Mouse (Mus musculus) liver, embryonic 14.5 days (tissue): ENCODE measurements around the gene Zfp142. TPM values are rescaled to one million over a fixed set of nuclear protein-coding genes. Genes with fewer than 3 reads are reported as not detected.

Source experiments
- ATAC-seq: fragments of 200-750 bp; cut with Nextera tagmentation; 2 replicates; pipeline ENCODE4 v1.8.0; 2017; ENCODE audit warnings: moderate number of reproducible peaks, mild to moderate bottlenecking, moderate library complexity; ENCODE audit not compliant: insufficient read depth
- DNase-seq, 3 experiments: peaks; one replicate each; pipeline ENCODE4 v3.0.0-alpha.2; 2012 to 2013; ENCODE audit warnings: low read depth in 3 of 3, low spot score in 3 of 3
- H3K27ac ChIP-seq: fragments of 300-500 bp; sonication (generic); 2 replicates; pipeline ENCODE4 v1.5.1; 2014; ENCODE audit warnings: moderate library complexity, mild to moderate bottlenecking, control low read depth, inconsistent platforms
- H3K27me3 ChIP-seq: fragments of 300-500 bp; sonication (generic); 2 replicates; pipeline ENCODE4 v1.6.1; 2014; ENCODE audit warnings: mild to moderate bottlenecking, low read length, moderate library complexity; ENCODE audit not compliant: control insufficient read depth, insufficient read depth
- H3K36me3 ChIP-seq: fragments of 300-500 bp; sonication (generic); replicated peaks from 2 replicates; pipeline ENCODE4 v1.6.1; 2014; ENCODE audit warnings: low read depth; ENCODE audit not compliant: control insufficient read depth, insufficient read depth
- H3K4me1 ChIP-seq, 2 experiments: fragments of 200-500 bp in 1 of 2; fragments of 300-500 bp in 1 of 2; sonication (generic) in 1 of 2; replicated peaks; 2 replicates each; pipeline ENCODE4 v1.6.1; 2012 to 2014; ENCODE audit warnings: antibody characterized with exemption in 1 of 2, inconsistent platforms in 1 of 2, low read length in 1 of 2; ENCODE audit not compliant: control insufficient read depth in 2 of 2, insufficient read depth in 2 of 2
- H3K4me2 ChIP-seq: fragments of 300-500 bp; sonication (generic); 2 replicates; pipeline ENCODE4 v1.6.1; 2014; ENCODE audit warnings: low read depth, mild to moderate bottlenecking, control low read depth, moderate library complexity
- H3K4me3 ChIP-seq, 2 experiments: fragments of 200-500 bp in 1 of 2; fragments of 300-500 bp in 1 of 2; sonication (generic) in 1 of 2; 2 replicates each; pipeline ENCODE4 v1.5.1; 2012 to 2014; ENCODE audit warnings: low read depth in 2 of 2, low read length in 2 of 2, mild to moderate bottlenecking in 2 of 2, control low read depth in 1 of 2, inconsistent platforms in 1 of 2, moderate library complexity in 1 of 2; ENCODE audit not compliant: insufficient read depth in 1 of 2
- H3K9ac ChIP-seq: fragments of 300-500 bp; sonication (generic); replicated peaks from 2 replicates; pipeline ENCODE4 v1.6.1; 2014; ENCODE audit warnings: mild to moderate bottlenecking, control low read depth, moderate library complexity
- H3K9me3 ChIP-seq: fragments of 300-500 bp; sonication (generic); 2 replicates; pipeline ENCODE4 v1.6.1; 2016; ENCODE audit warnings: low read length, mixed read lengths; ENCODE audit not compliant: control insufficient read depth
- CTCF ChIP-seq: IDR thresholded peaks from 2 replicates; pipeline ENCODE4 v1.5.1; 2016; ENCODE audit warnings: antibody characterized with exemption, low read depth, control low read depth
- EP300 ChIP-seq: IDR thresholded peaks from 2 replicates; pipeline ENCODE4 v1.6.1; 2016; ENCODE audit warnings: antibody characterized with exemption, low read depth
- microRNA-seq: library from miRNA; unstranded; fragments of <30 nt; microRNA quantifications from one replicate; pipeline ENCODE4, GENCODE M21; 2016
- polyA plus RNA-seq, 2 experiments: library from polyadenylated mRNA; depleted of rRNA in 1 of 2; stranded (reverse) in 1 of 2; unstranded in 1 of 2; fragments of >200 nt; fragmentation: Nextera tagmentation in 1 of 2; extraction: Ambion mirVana in 1 of 2; gene quantifications; 2 replicates each; pipeline versions ENCODE4 v1.2.1 to v1.2.3; 2012 to 2014

Zfp142 gene
- polyA plus RNA-seq, 2 experiments: 0.94 to 3.0 TPM

DNA sequence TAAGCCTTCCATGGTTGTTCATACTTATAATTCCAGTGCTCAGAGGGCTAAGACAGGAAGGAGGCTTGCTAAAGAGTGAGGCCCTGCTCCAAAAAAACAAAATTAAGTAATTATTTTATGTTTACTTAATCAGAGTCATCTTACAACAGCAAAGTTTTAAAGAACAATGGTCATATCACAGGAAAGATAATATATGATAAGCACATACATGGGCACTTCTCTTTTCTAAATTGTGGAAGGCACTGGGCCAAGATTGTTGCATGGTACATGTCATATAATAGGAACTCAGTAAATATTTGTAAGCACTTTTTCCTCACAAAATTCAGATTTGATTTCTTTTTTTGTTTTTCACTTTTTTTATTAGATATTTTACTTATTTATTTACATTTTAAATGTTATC is 68.2 kb downstream of the Zfp142 start:
- Histone ChIP-seq H3K27ac (no peak overlapping the region), H3K36me3 (peaks cover 50% of the 10 kb centered on the region), H3K4me3 (no peak overlapping the region), H3K4me2 (no peak overlapping the region), H3K9me3 (no peaks in the 10 kb centered on the region), H3K27me3 (no peaks in the 10 kb centered on the region), H3K4me1 (no peaks in the 10 kb centered on the region), H3K9ac (no peak overlapping the region)
- DNase-seq (no peak), ATAC-seq (no peak)
- TF ChIP-seq CTCF (no peak), EP300 (no peak)

Small RNAs within 50 kb of the gene (microRNA-seq; reads per million reads assigned to microRNA genes)
- gene Gm25035: not detected

Other genes with a start within 250 kb of the Zfp142 start
- gene Catip, start 226.1 kb downstream of the Zfp142 start, polyA plus RNA-seq (2012; rRNA removed): 0.05 and 0.10 TPM in 2 replicates
- not detected in 2 replicates for gene Catip, start 226.1 kb downstream of the Zfp142 start, polyA plus RNA-seq (2014; fragmentation: Nextera tagmentation; extraction: Ambion mirVana)
- 9.2 and 13.7 TPM in 2 replicates for gene Slc11a1, start 213.1 kb downstream of the Zfp142 start, polyA plus RNA-seq (2012; rRNA removed)
- 8.3 and 8.7 TPM in 2 replicates for gene Slc11a1, start 213.1 kb downstream of the Zfp142 start, polyA plus RNA-seq (2014; fragmentation: Nextera tagmentation; extraction: Ambion mirVana)
- gene Ctdsp1, start 196.7 kb downstream of the Zfp142 start, polyA plus RNA-seq (2012; rRNA removed): 36.0 and 39.6 TPM in 2 replicates
- 37.6 and 40.3 TPM in 2 replicates for gene Ctdsp1, start 196.7 kb downstream of the Zfp142 start, polyA plus RNA-seq (2014; fragmentation: Nextera tagmentation; extraction: Ambion mirVana)
- gene Vil1, start 178.9 kb downstream of the Zfp142 start, polyA plus RNA-seq (2012; rRNA removed): 0.39 and 0.62 TPM in 2 replicates
- gene Vil1, start 178.9 kb downstream of the Zfp142 start, polyA plus RNA-seq (2014; fragmentation: Nextera tagmentation; extraction: Ambion mirVana): 0.40 and 0.50 TPM in 2 replicates
- 18.4 and 23.8 TPM in 2 replicates for gene Cnot9, start 82.2 kb downstream of the Zfp142 start, polyA plus RNA-seq (2012; rRNA removed)
- gene Cnot9, start 82.2 kb downstream of the Zfp142 start, polyA plus RNA-seq (2014; fragmentation: Nextera tagmentation; extraction: Ambion mirVana): 39.7 and 42.4 TPM in 2 replicates
- 0.01 TPM in 1 of 2 replicates, not detected in the other for gene Plcd4, start 45.4 kb downstream of the Zfp142 start, polyA plus RNA-seq (2012; rRNA removed)
- gene Plcd4, start 45.4 kb downstream of the Zfp142 start, polyA plus RNA-seq (2014; fragmentation: Nextera tagmentation; extraction: Ambion mirVana): 0.09 TPM in 1 of 2 replicates, not detected in the other
- gene Usp37, start 44.0 kb downstream of the Zfp142 start, polyA plus RNA-seq (2012; rRNA removed): 2.6 and 4.4 TPM in 2 replicates
- 11.4 and 13.5 TPM in 2 replicates for gene Usp37, start 44.0 kb downstream of the Zfp142 start, polyA plus RNA-seq (2014; fragmentation: Nextera tagmentation; extraction: Ambion mirVana)
- 9.2 and 9.5 TPM in 2 replicates for gene Bcs1l, start within 50 bp of the Zfp142 start, polyA plus RNA-seq (2012; rRNA removed)
- gene Bcs1l, start within 50 bp of the Zfp142 start, polyA plus RNA-seq (2014; fragmentation: Nextera tagmentation; extraction: Ambion mirVana): 9.1 and 10.2 TPM in 2 replicates
- gene Rnf25, start 13.2 kb upstream of the Zfp142 start, polyA plus RNA-seq (2012; rRNA removed): 21.9 and 24.0 TPM in 2 replicates
- 2.1 and 2.6 TPM in 2 replicates for gene Rnf25, start 13.2 kb upstream of the Zfp142 start, polyA plus RNA-seq (2014; fragmentation: Nextera tagmentation; extraction: Ambion mirVana)
- gene Stk36, start 13.2 kb upstream of the Zfp142 start, polyA plus RNA-seq (2012; rRNA removed): 0.17 and 0.24 TPM in 2 replicates
- 0.08 and 0.95 TPM in 2 replicates for gene Stk36, start 13.2 kb upstream of the Zfp142 start, polyA plus RNA-seq (2014; fragmentation: Nextera tagmentation; extraction: Ambion mirVana)
- 5.4 and 6.5 TPM in 2 replicates for gene Ttll4, start 73.5 kb upstream of the Zfp142 start, polyA plus RNA-seq (2012; rRNA removed)
- gene Ttll4, start 73.5 kb upstream of the Zfp142 start, polyA plus RNA-seq (2014; fragmentation: Nextera tagmentation; extraction: Ambion mirVana): 6.2 and 6.5 TPM in 2 replicates
- 2.5 and 3.3 TPM in 2 replicates for gene Cyp27a1, start 125.3 kb upstream of the Zfp142 start, polyA plus RNA-seq (2012; rRNA removed)
- 3.4 and 5.0 TPM in 2 replicates for gene Cyp27a1, start 125.3 kb upstream of the Zfp142 start, polyA plus RNA-seq (2014; fragmentation: Nextera tagmentation; extraction: Ambion mirVana)
- gene Prkag3, start 161.0 kb upstream of the Zfp142 start, polyA plus RNA-seq (2012; rRNA removed): not detected in 2 replicates
- gene Prkag3, start 161.0 kb upstream of the Zfp142 start, polyA plus RNA-seq (2014; fragmentation: Nextera tagmentation; extraction: Ambion mirVana): not detected in 2 replicates
- gene Wnt6, start 183.6 kb upstream of the Zfp142 start, polyA plus RNA-seq (2012; rRNA removed): 0.04 and 0.10 TPM in 2 replicates
- gene Wnt6, start 183.6 kb upstream of the Zfp142 start, polyA plus RNA-seq (2014; fragmentation: Nextera tagmentation; extraction: Ambion mirVana): 0.06 TPM in 1 of 2 replicates, not detected in the other
- gene Wnt10a, start 203.3 kb upstream of the Zfp142 start, polyA plus RNA-seq (2012; rRNA removed): not detected in 2 replicates
- gene Wnt10a, start 203.3 kb upstream of the Zfp142 start, polyA plus RNA-seq (2014; fragmentation: Nextera tagmentation; extraction: Ambion mirVana): not detected in 2 replicates